Mouse (Mus musculus) forebrain, postnatal 0 days (tissue): ENCODE data around the gene Dmrtc2. TPM values are rescaled to one million over a fixed set of nuclear protein-coding genes. Genes with fewer than 3 reads are reported as not detected.
"Not testable (repeated sequence)": the region's sequence is repeated elsewhere in the genome, so short reads cannot be mapped to it uniquely, and the experiment has no call there.

ENCODE experiments used
- ATAC-seq: fragments of 200-750 bp; cut with Nextera tagmentation; 2 replicates; pipeline ENCODE4 v1.8.0; 2017; ENCODE audit warnings: mild to moderate bottlenecking, moderate library complexity
- DNase-seq: peaks from one replicate; pipeline ENCODE4 v3.0.0-alpha.2; 2015
- H3K27ac ChIP-seq: fragments of 300-500 bp; sonication (generic); 2 replicates; pipeline ENCODE4 v1.5.1; 2014; ENCODE audit warnings: low read depth, mild to moderate bottlenecking, antibody characterized with exemption, low read length, moderate library complexity, mixed read lengths
- H3K27me3 ChIP-seq: fragments of 300-500 bp; sonication (generic); 2 replicates; pipeline ENCODE4 v1.6.1; 2014; ENCODE audit warnings: mild to moderate bottlenecking, low read length, mixed read lengths; ENCODE audit not compliant: insufficient read depth
- H3K36me3 ChIP-seq: fragments of 300-500 bp; sonication (generic); 2 replicates; pipeline ENCODE4 v1.6.1; 2014; ENCODE audit warnings: mild to moderate bottlenecking, moderate library complexity; ENCODE audit not compliant: insufficient read depth
- H3K4me1 ChIP-seq: fragments of 300-500 bp; sonication (generic); 2 replicates; pipeline ENCODE4 v1.6.1; 2014; ENCODE audit warnings: antibody characterized with exemption; ENCODE audit not compliant: insufficient read depth
- H3K4me2 ChIP-seq: fragments of 300-500 bp; sonication (generic); 2 replicates; pipeline ENCODE4 v1.6.1; 2014; ENCODE audit warnings: low read depth, mild to moderate bottlenecking, moderate library complexity
- H3K4me3 ChIP-seq: fragments of 300-500 bp; sonication (generic); 2 replicates; pipeline ENCODE4 v1.5.1; 2014; ENCODE audit warnings: low read depth, low read length, mixed read lengths
- H3K9ac ChIP-seq: fragments of 300-500 bp; sonication (generic); 2 replicates; pipeline ENCODE4 v1.6.1; 2014; ENCODE audit warnings: mild to moderate bottlenecking
- H3K9me3 ChIP-seq: fragments of 300-500 bp; sonication (generic); 2 replicates; pipeline ENCODE4 v1.6.1; 2016; ENCODE audit warnings: low read length
- CTCF ChIP-seq: sonication (generic); IDR thresholded peaks from 2 replicates; pipeline ENCODE4 v1.5.1; 2016; ENCODE audit warnings: antibody characterized with exemption, control low read depth, low read depth
- WGBS: fragments of 180-500 bp; shearing (Covaris S2); extraction: QIAGEN DNeasy Blood & Tissue Kit; methylation state at CpG from one replicate; pipeline ENCODE4 v1.1.7; 2014; 5-methylcytosine and 5-hydroxymethylcytosine counted together
- polyA plus RNA-seq: library from polyadenylated mRNA; unstranded; fragments of >200 nt; fragmentation: Nextera tagmentation; extraction: Ambion mirVana; gene quantifications from 2 replicates; pipeline ENCODE4 v1.2.1, GENCODE M21; 2015
- total RNA-seq: library from RNA; depleted of rRNA; stranded (reverse); fragments of >200 nt; gene quantifications from 2 replicates; pipeline ENCODE4 v1.2.3, GENCODE M21; 2014

Dmrtc2 gene
- total and polyA plus RNA-seq, 2 experiments from 2014 or later = 0.28 TPM; not detected in 1

DNA sequence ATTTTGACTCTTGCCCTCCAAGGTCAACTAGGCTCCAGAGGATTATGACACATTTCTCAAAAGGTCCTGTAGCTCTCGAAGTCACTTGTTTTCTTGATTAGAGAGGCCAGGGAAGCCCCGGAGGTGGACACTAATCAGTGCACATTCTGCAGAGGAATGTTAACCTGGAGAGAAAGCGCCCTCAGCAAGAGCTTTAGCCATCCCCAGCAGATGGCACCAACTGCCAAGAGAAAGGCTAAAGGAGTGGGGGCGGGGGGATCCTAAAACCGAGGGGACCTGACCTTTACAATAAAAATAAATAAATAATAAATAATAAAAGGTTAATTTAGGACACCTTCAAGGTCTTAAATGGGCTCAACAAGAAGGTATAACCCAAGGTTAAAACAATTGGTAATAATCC, 25.7 kb upstream of the Dmrtc2 start:
- ATAC-seq (no peak), DNase-seq (no peak)
- no peaks in the 10 kb centered on the region for H3K9me3 ChIP-seq
- no peak overlapping the region for H3K4me3 ChIP-seq
- no peak overlapping the region for H3K27ac ChIP-seq
- no peaks in the 10 kb centered on the region for H3K36me3 ChIP-seq
- H3K4me1 ChIP-seq = 0 out of 2 replicates have a peak, but pooled peaks cover 6% of the 10 kb centered on the region
- no peaks in the 10 kb centered on the region for H3K27me3 ChIP-seq
- H3K4me2 ChIP-seq = no peak overlapping the region
- WGBS = 42% methylated on average over 5 of the region's 5 CpGs
- no peak overlapping the region for H3K9ac ChIP-seq
- TF ChIP-seq CTCF = no peak

- Histone ChIP-seq H3K4me3 (no peak overlapping the region), H3K27ac (no peak overlapping the region), H3K9ac (no peak overlapping the region), H3K4me2 (no peak overlapping the region), H3K36me3 (no peaks in the 10 kb centered on the region), H3K27me3 (no peaks in the 10 kb centered on the region), H3K4me1 (0 out of 2 replicates have a peak, but pooled peaks cover 6% of the 10 kb centered on the region), H3K9me3 (no peaks in the 10 kb centered on the region)
- DNase-seq (no peak), ATAC-seq (no peak)
- 89% methylated on average over 9 of the region's 9 CpGs for WGBS
- TF ChIP-seq CTCF = no peak
These were observed 24.7 kb upstream of the Dmrtc2 start for GRCm38 (mm10) chr7:24845181-24845580.

- Histone ChIP-seq H3K4me3 (no peak overlapping the region), H3K27me3 (no peaks in the 10 kb centered on the region), H3K4me2 (no peak overlapping the region), H3K9me3 (no peaks in the 10 kb centered on the region), H3K36me3 (no peaks in the 10 kb centered on the region), H3K27ac (no peak overlapping the region), H3K9ac (no peak overlapping the region), H3K4me1 (0 out of 2 replicates have a peak, but pooled peaks cover 6% of the 10 kb centered on the region)
- DNase-seq = peak; percentile 64
- peak; percentile 93 for ATAC-seq
- WGBS = 2% methylated on average over 6 of the region's 6 CpGs
- peak; percentile 47; the same call in 1 of the 2 replicates for TF ChIP-seq CTCF
These were observed 24.1 kb upstream of the Dmrtc2 start for GRCm38 (mm10) chr7:24845713-24846112.

- H3K27ac ChIP-seq, H3K4me1 ChIP-seq, H3K4me3 ChIP-seq, ATAC-seq, DNase-seq, H3K4me2 ChIP-seq, H3K9ac ChIP-seq, H3K27me3 ChIP-seq, H3K9me3 ChIP-seq, H3K36me3 ChIP-seq: not testable (repeated sequence)
- WGBS = 29% methylated on average over 2 of the region's 2 CpGs
These were observed 23.3 kb upstream of the Dmrtc2 start for GRCm38 (mm10) chr7:24846576-24846975.

- Histone ChIP-seq H3K9ac (no peak overlapping the region), H3K4me2 (no peak overlapping the region), H3K36me3 (no peaks in the 10 kb centered on the region), H3K27me3 (no peaks in the 10 kb centered on the region), H3K9me3 (no peaks in the 10 kb centered on the region), H3K4me1 (0 out of 2 replicates have a peak, but pooled peaks cover 6% of the 10 kb centered on the region), H3K4me3 (no peak overlapping the region), H3K27ac (no peak overlapping the region)
- ATAC-seq (no peak), DNase-seq (peak; percentile 2)
- TF ChIP-seq CTCF = no peak
- 33% methylated on average over 5 of the region's 5 CpGs for whole genome bisulfite sequencing
These were observed 19.7 kb upstream of the Dmrtc2 start for GRCm38 (mm10) chr7:24850162-24850561.

GRCm38 (mm10) chr7:24850899-24851303, 19.0 kb upstream of the Dmrtc2 start:
- Histone ChIP-seq H3K4me2 (no peak overlapping the region), H3K9ac (no peak overlapping the region), H3K27me3 (no peaks in the 10 kb centered on the region), H3K4me1 (0 out of 2 replicates have a peak, but pooled peaks cover 4% of the 10 kb centered on the region), H3K36me3 (no peaks in the 10 kb centered on the region), H3K27ac (no peak overlapping the region), H3K9me3 (no peaks in the 10 kb centered on the region), H3K4me3 (no peak overlapping the region)
- DNase-seq (no peak), ATAC-seq (no peak)
- 41% methylated on average over 6 of the region's 6 CpGs for WGBS
- TF ChIP-seq CTCF = no peak

GRCm38 (mm10) chr7:24851596-24852325, 18.1 kb upstream of the Dmrtc2 start:
- Histone ChIP-seq H3K9me3 (no peaks in the 10 kb centered on the region), H3K27me3 (no peaks in the 10 kb centered on the region), H3K9ac (no peak overlapping the region), H3K36me3 (no peaks in the 10 kb centered on the region), H3K4me3 (no peak overlapping the region), H3K4me2 (no peak overlapping the region), H3K27ac (no peak overlapping the region), H3K4me1 (no peaks in the 10 kb centered on the region)
- WGBS = 84% methylated on average over 5 of the region's 5 CpGs
- no peak for ATAC-seq
- DNase-seq = no peak
- no peak for TF ChIP-seq CTCF
